Mouse (Mus musculus) MEL-GATA-1-ER (cell line): ENCODE measurements around the gene Alk.

Source experiments
- DNase-seq: peaks from one replicate; pipeline ENCODE4 v3.0.0-alpha.2; 2012; ENCODE audit warnings: low read depth; ENCODE audit errors: extremely low read depth

The Alk gene

DNA sequence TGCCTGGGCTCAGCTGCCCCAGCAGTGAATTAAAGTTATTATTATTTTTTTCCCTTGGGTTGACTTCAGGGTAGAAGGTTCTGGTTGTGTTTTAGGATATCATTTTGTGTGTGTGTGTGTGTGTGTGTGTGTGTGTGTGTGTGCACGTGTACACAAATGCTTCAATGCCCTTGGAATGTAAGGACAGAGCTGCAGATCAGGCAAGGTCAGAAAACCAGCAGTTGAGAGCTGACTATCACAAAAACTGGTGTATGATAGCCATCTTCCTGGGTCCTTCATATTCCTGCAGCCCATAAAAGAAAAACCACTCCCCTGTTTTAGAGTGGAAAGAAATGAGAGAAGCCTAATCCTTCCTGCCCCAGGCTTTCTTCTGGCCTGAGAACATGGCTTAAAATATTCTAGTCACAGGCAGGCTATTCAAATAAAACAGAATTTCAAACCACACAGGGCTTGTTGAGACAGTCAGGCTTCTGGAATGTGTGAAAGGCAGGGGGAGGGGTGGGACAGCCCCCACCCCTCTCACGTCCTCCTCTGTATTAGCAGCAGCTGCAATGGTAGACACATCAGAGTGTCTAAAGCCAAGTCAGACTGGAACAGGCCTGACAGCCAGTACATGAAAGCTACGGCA lies 623.8 kb downstream of the Alk start:
- no peak for DNase-seq

DNA sequence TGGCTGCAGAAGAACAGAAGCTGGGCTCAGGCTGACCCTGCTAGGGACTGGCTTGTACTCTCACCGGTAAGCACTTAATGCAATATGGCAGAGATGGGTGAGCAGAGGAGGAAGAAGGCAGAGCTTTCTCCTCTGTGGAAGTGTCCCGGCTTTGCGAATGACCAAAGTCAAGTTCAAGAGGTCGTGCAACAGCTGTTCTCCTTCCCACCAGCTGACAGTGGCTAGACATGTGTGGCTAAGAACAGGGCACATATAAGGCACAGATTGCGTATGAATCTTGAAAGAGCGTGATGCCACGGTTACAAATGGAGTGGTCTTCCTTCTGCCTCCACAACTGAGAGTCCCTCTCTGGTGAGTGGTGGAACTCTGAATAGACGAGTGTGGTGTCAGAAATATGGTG lies 625.3 kb downstream of the Alk start:
- DNase-seq, result no peak

DNA sequence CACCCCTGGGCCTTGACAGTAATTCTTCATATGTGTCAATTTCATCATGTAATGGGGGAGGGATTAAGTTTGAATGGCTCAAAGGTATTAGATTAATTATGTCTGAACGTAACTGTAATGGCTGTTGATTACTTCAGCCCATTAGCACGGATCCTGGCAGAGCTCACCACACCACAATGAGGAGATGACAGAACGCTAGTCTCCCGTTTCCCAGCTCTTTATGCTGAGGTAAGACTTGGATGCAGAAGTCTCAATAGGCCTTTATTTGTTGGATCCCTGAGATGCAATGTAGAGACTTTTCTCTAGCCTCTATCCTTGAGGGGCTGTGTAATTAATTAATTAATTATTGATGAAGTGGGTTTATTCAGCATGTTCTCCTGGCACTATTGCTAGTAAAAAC lies 627.8 kb downstream of the Alk start:
- DNase-seq, result no peak

DNA sequence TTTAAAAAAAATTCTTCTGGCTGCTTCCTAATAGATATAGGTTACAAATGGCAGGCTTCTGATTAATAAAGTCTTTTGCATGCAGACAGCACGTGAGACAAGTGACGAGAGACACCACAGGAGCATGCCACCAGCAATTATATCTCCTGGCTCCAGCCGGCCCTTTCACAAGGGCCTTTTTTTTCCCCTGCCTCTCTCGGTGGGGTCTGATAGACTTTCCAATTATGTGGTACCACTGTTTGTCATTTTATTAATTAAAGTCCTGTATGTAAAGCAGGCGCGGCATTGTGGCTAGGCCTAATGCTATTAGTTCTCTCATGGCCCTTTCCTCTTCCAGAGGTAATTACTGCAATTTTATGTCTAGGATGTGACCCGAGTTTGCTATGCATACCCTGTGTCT lies 630.7 kb downstream of the Alk start:
- no peak for DNase-seq

DNA sequence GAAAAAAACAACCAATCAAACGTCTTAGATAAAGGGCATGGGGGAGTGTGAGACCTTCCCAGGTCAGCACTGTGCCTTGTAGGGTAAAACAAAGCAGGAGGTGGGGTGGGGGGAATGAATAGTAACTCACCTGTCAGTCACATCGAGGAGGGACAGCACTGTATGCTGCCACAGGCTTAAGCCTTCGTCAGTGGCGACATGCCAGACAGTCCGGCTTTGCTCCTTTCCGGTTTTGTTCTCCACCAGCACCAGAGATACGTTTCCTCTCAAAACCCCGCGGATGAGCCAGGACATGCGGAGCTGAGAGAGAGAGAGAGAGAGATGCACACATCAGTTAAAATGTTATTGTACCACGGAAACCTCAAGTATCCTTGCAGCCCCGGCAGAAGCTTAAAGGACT lies 637.1 kb downstream of the Alk start:
- no peak for DNase-seq

DNA sequence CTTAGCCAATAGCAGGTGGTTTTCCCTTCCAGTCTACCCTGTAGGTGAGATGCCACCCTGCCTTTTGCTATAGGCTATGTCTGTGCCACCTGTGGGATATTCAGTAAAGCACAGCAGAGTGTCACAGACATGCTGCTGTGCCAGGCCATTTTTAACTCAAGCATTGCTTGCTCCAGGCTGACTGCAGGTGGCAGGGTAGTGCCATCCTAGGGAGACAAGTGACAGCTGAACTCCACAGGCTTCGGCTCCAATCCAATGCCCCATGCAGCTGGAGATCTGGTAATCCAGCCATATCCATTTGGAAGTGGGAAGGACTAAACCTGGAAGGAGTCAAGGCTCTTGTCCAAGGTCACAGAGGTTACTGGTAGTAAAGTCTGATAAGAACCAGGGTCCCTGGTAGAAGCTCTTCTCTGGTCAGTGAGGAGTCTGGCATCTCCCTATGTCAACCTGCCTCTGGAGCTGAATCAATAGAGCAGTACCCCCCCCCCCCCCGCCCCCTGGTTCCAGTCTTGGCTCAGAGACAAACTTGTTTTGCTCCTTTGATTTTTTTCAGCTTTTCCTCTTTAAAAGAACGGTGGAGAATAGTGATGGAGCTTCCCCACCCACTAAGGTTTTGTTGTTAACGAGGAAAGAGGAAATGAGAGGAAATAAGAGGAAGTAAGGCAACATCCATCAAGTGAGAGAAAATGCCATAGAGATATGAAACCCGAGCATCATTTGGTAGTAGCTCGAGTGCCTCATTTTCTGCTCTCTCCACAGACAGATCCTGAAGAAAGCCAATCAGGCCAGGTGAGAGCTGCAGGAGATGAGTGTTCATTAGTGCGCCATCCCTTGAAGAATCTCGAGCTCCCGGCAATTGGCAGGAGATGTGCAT lies 638.5 kb downstream of the Alk start:
- no peak for DNase-seq

DNA sequence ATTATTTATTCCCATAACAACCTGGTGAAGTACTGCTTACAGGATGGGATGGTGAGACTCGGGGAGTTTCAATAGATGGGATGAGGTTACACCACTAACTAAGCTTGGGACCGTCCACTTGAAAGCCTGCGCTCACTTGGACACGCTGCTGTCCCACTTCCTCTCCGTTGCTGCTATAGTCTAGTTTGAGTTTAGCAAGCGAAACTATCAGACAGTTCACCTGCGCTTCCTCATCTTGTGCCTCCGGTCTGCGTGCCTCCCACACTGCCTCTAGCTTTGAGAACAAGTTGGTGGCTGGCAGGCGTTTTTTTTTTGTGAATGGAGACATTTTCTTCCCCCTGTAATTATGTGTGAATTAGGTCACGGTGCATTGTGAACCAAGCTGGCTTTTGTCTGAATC lies 639.8 kb downstream of the Alk start:
- no peak for DNase-seq

DNA sequence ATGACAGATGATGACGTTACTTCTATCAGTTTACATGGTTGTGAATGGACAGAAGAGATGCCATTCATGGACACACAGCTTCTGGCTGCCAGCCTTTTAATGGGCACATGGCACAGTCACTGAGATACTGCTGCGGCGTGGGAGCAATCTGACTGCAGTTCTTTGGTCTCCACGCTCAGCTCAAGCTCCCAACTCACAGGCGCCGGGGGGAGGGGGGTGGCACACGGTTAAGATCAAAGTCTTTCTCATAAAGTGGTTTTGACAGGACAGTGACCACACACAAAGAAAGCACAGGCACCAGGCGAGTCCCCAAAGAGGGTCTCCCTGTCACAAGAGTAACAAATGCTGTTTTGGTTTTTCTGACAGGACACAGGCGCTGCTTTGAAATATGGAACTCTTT lies 641.7 kb downstream of the Alk start:
- DNase-seq, result no peak

DNA sequence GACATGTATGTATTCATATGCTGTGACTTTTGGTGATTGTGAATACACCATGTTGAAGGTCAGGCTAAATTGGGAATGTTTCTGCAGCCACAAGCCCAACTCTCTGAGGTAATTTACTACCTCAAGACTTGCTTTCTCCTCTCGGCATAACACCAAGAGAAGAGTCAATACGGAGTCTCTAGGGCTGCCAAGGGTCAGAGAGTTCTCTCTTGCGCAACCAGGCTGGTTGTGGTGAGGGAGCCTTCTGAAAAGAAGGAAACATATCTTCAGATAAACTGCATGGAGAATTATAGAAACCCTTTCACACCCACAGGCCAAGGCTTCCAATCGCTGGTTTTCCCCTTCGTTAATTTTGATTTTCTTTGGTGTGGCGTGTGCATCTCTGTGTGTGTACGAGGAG lies 649.4 kb downstream of the Alk start:
- DNase-seq, result no peak

DNA sequence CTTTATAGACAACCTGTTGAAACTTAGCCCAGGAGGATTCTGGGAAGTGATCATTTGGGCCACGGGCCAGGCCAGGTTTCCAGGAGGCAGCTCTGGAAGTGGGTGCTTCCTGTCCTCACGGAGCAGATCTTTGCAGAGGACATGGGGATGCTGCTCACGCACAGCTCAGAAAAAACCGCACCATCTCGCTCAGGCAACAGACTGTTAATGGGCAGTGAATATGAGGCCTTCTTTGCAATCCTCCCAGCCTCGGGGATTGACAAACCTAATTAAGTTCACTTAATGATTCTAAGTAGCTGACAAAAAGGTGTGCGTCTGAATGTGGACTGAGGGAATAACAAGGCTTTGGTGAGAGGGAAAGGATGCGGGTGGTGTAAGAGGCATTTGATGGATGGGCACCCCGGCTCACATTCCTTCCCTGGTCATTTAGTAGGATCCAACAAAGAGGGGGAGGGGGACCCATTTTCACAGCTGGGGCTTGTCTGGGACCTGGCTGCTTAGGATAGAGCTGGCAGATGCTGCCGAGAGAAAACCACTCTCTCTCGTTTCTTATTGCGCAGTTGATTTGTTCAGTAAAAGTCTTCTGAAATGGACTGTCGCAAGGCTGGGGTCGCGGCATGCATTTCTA lies 650.1 kb downstream of the Alk start:
- no peak for DNase-seq

DNA sequence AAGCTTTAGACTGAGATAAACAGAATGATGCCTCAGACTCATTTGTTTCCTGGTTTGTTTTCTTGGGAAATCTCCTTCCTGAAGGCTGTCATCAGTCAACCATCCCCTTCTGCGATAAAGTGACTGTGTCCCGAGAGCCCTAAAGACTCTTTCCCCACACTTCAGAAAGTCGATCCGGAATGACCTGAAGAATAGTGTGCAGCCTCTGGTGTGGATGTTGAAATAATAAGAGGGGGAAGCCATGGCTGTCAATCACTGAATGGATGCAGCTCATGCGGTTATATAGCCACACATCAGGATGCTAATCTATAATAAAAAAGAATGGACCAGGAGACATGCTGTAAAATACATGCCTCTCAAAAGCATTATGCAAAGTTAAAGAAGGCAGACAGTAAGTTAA lies 653.5 kb downstream of the Alk start:
- no peak for DNase-seq

DNA sequence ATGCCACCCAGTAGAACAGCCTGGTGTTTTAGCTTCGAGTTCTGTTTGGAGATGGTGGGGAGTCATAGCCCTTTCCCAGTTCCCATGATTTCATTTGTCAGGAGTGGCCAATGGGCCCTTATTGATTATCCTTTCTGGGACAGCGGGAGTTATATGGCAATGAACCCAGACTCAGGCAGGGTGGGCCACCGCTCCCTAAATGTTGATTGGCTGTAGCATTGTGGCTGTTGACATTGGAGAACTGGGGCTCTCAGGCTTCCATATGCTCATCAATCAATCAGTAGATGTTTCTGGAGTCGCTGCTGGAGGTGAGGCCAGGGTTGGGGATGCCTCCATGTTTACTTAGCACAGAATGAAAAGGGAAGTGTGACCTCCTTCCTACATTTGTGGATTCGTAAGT lies 655.7 kb downstream of the Alk start:
- DNase-seq, result no peak

DNA sequence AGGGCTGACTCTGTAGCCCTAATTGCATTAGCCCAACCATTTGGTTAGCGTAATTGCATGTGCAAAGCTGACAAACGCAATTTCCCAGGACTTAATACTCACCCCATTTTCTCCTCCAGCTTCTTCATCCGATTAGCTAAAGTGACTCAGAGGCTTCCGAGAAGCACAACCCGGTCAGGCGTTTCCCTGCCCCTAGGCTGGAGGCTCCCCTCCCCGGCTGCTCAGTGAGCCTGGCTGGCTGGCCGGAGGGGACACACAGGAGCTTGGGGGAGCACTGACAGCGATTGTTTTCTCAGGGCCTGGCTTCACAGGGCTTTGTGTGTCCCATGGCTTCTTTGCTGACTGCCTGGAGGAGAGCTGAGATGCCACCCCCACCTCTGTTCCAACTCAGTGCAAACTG lies 657.0 kb downstream of the Alk start:
- DNase-seq, result no peak

DNA sequence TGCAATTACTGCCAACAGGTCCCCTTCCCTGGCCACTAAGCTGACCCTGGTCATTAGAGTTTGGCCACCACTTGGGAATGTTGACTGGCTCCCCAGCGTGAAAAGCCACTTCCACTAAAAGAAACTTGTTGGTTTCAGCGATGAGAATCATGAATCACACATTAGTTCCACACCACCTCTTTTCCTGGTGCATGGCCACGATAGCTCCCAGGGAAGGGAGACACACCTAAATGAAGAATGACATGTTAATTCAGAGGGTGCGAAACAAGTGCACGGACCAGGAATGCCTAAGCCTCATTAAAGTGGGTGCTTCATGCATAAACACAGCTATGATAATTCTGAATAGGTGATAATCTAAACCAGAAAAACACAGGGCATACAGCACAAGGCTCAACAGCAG lies 660.4 kb downstream of the Alk start:
- DNase-seq, result no peak

DNA sequence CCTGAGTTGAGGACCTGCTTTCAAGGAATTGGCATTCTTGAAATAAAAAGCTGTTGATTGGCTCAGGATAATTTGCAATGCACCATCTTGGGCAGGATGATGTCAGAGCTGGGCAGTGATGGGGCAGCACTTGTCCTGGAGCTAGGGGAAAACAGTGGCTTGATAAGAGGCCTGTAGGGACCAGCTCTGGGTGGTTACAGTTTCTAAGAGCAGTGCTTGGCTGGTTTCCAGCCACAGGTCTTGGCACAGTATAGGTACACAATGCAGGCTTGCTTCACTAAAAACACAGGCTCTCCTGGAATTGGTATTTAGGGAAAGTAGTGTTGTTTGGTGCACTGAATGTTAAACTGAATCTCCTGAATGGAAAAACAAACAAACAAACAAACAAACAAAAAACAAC lies 662.4 kb downstream of the Alk start:
- no peak for DNase-seq

DNA sequence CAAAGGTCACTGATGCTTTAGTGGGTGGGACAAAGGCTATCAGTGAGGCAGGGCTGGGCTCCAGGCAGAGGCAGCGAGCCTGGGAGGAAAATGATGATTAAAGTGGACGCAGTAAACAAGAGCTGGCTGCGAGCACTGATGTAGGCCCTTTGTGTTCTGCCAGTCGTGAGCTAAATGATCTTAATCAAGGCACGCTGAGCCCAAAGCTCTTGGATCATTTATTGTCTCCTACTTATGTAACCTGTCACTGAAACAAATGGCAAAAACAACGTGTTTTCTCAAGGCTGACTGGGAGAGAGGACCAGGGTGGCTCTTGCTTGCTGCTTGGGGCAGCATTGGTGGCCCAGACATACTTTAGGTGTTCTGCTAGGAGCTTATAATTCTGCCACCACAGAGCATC lies 663.0 kb downstream of the Alk start:
- no peak for DNase-seq

DNA sequence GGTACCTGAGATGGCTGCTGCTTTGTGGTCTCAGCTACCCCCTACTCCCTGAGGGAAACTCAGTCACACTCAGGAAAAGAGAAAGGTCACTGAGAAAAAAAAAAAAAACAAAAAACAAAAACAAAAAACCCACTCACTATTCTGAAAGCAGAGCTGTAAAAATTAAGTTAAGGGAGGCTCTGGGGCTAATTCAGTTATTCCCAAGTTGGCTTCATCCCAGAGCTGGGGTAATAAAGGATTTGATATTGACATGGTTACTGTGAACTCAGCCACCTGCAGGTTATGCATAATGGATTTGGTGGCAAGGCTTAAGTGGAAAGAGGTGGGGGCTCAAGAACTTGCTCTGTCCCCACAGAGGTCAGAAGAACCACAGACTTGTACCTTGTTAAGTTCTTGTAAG lies 667.7 kb downstream of the Alk start:
- DNase-seq, result no peak

DNA sequence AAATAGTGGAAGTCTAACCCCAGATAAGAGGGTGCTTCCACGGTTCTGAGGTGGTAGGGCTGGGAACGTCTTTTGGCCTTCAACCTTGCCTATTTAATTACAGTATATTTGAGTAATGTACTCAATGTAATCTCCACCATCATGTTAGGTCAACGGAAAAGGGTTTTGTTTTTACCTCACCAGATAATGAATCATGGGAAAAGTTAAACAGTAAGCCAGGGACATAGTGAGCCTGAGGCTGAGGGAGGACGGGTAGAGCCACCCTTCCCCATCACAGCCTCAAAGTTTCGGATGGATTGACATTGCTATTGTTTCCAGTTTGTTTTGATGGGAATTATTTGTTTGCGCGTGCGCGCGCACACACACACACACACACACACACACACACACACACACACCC lies 668.6 kb downstream of the Alk start:
- DNase-seq, result no peak

DNA sequence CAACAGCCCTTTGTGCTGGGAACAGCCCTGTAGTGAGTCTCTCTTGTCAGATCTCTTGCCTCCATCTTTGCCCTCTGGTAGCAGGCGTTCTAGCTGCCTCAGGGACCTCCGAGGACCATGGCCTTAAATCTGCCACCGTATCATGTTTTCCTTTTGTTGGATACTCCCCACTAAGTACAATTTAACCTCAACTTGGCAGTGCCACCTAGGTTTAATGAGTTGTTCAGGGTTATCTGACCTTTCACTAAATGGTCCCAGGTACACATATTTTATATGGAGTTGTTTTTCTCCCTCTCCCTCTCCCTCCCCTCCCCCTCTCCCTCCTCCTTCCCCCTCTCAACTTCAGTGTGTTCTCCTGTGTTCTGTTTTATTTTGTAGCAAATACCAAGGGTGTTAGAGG lies 669.1 kb downstream of the Alk start:
- DNase-seq, result no peak

DNA sequence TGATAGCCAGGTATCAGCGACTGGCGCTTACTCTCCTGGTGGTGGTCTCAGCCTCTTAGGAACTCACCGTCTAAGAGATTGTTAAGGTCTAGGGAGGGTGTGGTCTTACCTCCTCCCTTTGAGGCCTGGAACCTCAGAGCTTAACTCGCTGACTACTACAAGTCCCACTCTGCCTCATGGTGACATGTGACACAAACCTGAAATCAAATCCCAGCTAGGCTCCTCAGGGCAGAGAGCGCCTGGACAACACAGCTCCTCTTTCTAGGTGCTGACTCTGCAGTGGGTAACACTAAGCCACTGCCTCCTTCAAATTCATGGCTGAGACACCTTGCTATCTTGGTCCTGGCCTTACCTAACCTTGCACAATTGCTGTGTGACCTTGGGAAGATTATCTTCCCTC lies 689.5 kb downstream of the Alk start:
- no peak for DNase-seq

DNA sequence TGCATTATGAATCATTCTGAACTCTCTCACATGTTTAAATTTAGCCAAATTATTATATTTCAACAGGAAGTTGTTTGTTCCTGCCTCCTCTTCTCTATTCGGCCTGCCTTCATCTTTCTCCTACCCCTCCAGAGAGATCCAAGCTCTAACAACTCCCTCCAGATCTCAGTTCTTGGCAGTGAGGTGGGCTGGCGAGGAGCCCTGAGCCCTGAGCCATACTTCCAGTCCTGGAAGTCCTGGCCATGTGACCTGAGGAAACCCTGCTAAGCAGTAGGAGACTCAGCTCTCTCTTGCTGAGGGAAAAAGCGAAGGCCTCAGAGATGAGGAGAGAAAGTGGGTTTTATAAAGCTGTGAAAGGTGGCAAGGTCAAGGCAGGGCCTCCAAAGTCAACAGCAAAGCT lies 689.9 kb downstream of the Alk start:
- DNase-seq, result no peak

DNA sequence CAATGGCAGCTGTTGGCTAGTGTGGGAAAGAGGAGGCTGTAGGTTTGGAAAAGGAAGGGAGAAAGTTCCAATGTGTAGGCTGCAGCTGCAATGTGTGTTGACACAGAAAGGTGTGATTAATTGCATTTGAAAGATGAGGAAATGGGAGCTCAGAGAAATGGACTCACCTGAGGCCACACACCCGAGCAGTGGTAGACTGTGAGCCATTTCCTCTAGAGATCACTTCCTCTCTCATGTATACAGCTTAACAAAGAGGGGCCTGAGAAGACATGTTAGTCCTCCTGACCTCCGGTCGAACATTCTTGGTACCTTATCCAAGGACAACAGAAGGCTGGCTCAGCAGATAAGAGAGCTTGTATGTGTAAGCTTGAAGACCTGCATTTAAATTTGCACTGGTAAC lies 691.2 kb downstream of the Alk start:
- no peak for DNase-seq

DNA sequence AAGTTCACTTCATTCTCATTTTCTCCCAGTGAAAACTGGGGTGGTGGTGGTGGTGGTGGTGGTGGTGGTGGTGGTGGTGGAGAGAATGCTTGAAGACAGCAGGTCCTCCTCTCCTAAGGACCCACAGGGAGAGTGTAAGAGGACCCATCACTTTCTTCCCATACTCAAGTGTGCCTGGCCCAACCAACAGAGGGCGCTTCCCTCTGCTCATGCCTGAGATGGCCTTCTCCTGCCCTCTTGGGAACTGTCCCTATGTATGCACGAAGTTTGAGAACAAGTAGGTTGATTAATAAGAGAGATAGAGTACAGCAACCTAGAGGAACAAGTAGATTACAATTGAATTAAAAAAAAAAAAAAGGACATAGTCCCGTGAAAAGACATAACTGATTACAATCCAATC lies 695.3 kb downstream of the Alk start:
- no peak for DNase-seq
